Mouse (Mus musculus) liver, embryonic 14.5 days (tissue): ENCODE results near the gene Ankrd52. TPM values are rescaled to one million over a fixed set of nuclear protein-coding genes. Genes with fewer than 3 reads are reported as not detected.

ENCODE experiments used
- ATAC-seq: fragments of 200-750 bp; cut with Nextera tagmentation; 2 replicates; pipeline ENCODE4 v1.8.0; 2017; ENCODE audit warnings: moderate number of reproducible peaks, mild to moderate bottlenecking, moderate library complexity; ENCODE audit not compliant: insufficient read depth
- DNase-seq, 3 experiments: peaks; one replicate each; pipeline ENCODE4 v3.0.0-alpha.2; 2012 to 2013; ENCODE audit warnings: low read depth in 3 of 3, low spot score in 3 of 3
- H3K27ac ChIP-seq: fragments of 300-500 bp; sonication (generic); 2 replicates; pipeline ENCODE4 v1.5.1; 2014; ENCODE audit warnings: moderate library complexity, mild to moderate bottlenecking, control low read depth, inconsistent platforms
- H3K27me3 ChIP-seq: fragments of 300-500 bp; sonication (generic); 2 replicates; pipeline ENCODE4 v1.6.1; 2014; ENCODE audit warnings: mild to moderate bottlenecking, low read length, moderate library complexity; ENCODE audit not compliant: control insufficient read depth, insufficient read depth
- H3K36me3 ChIP-seq: fragments of 300-500 bp; sonication (generic); replicated peaks from 2 replicates; pipeline ENCODE4 v1.6.1; 2014; ENCODE audit warnings: low read depth; ENCODE audit not compliant: control insufficient read depth, insufficient read depth
- H3K4me1 ChIP-seq, 2 experiments: fragments of 200-500 bp in 1 of 2; fragments of 300-500 bp in 1 of 2; sonication (generic) in 1 of 2; replicated peaks; 2 replicates each; pipeline ENCODE4 v1.6.1; 2012 to 2014; ENCODE audit warnings: antibody characterized with exemption in 1 of 2, inconsistent platforms in 1 of 2, low read length in 1 of 2; ENCODE audit not compliant: control insufficient read depth in 2 of 2, insufficient read depth in 2 of 2
- H3K4me2 ChIP-seq: fragments of 300-500 bp; sonication (generic); 2 replicates; pipeline ENCODE4 v1.6.1; 2014; ENCODE audit warnings: low read depth, mild to moderate bottlenecking, control low read depth, moderate library complexity
- H3K4me3 ChIP-seq, 2 experiments: fragments of 200-500 bp in 1 of 2; fragments of 300-500 bp in 1 of 2; sonication (generic) in 1 of 2; 2 replicates each; pipeline ENCODE4 v1.5.1; 2012 to 2014; ENCODE audit warnings: low read depth in 2 of 2, low read length in 2 of 2, mild to moderate bottlenecking in 2 of 2, control low read depth in 1 of 2, inconsistent platforms in 1 of 2, moderate library complexity in 1 of 2; ENCODE audit not compliant: insufficient read depth in 1 of 2
- H3K9ac ChIP-seq: fragments of 300-500 bp; sonication (generic); replicated peaks from 2 replicates; pipeline ENCODE4 v1.6.1; 2014; ENCODE audit warnings: mild to moderate bottlenecking, control low read depth, moderate library complexity
- H3K9me3 ChIP-seq: fragments of 300-500 bp; sonication (generic); 2 replicates; pipeline ENCODE4 v1.6.1; 2016; ENCODE audit warnings: low read length, mixed read lengths; ENCODE audit not compliant: control insufficient read depth
- CTCF ChIP-seq: IDR thresholded peaks from 2 replicates; pipeline ENCODE4 v1.5.1; 2016; ENCODE audit warnings: antibody characterized with exemption, low read depth, control low read depth
- EP300 ChIP-seq: IDR thresholded peaks from 2 replicates; pipeline ENCODE4 v1.6.1; 2016; ENCODE audit warnings: antibody characterized with exemption, low read depth
- WGBS: fragments of 180-500 bp; shearing (Covaris S2); extraction: QIAGEN DNeasy Blood & Tissue Kit; methylation state at CpG from one replicate; pipeline ENCODE4 v1.1.7; 2014; ENCODE audit not compliant: insufficient replicate concordance; 5-methylcytosine and 5-hydroxymethylcytosine counted together
- polyA plus RNA-seq, 2 experiments: library from polyadenylated mRNA; depleted of rRNA in 1 of 2; stranded (reverse) in 1 of 2; unstranded in 1 of 2; fragments of >200 nt; fragmentation: Nextera tagmentation in 1 of 2; extraction: Ambion mirVana in 1 of 2; gene quantifications; 2 replicates each; pipeline versions ENCODE4 v1.2.1 to v1.2.3; 2012 to 2014

Ankrd52 gene
- polyA plus RNA-seq, 2 experiments: 4.3 to 7.4 TPM

DNA sequence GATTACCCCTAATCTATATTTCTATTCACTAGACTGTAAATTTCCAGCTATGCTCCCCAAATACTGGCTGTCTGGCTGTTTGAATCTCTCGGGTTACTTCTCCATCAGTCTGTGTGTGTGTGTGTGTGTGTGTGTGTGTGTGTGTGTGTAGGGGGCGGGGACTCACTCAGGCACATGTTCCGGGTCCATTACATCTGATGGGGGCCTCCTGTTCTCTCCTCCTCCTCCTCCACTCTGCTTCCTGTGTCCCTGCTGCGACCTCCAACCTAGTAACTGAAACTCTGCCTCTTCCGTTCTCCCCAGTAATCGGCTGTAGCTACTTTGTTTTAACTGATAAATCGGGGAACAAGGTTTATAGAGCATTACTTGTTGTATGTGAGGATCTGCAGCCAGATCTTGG, 47.7 kb downstream of the Ankrd52 start:
- Histone ChIP-seq H3K4me3 (no peak overlapping the region), H3K4me2 (no peak overlapping the region), H3K27me3 (no peaks in the 10 kb centered on the region), H3K9me3 (no peaks in the 10 kb centered on the region), H3K27ac (no peak overlapping the region), H3K36me3 (peaks cover 5% of the 10 kb centered on the region), H3K9ac (no peak overlapping the region), H3K4me1 (no peaks in the 10 kb centered on the region)
- 13% methylated on average over 7 of the region's 7 CpGs for WGBS
- TF ChIP-seq CTCF (no peak), EP300 (no peak)
- DNase-seq: no peak
- ATAC-seq: peak; percentile 45; the same call in 1 of the 2 replicates

DNA sequence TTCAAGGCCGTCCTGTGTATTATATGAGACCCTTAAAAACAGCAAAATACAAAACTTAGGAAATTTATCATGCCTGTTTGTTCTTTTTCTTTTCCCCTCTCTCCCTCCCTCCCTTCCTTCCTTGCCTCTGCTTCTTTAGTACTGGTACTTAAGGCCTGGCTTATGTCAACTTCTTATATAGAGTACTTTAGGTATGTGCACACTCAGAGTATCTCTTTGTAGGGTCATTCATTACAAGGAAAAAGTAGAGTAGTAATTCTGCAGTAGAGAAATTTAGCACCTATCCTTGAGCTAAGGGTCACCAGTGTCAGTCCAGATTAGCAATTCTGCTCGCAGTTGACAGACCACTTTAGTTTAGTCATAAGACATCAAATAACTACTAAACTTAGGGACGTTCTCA, 48.3 kb downstream of the Ankrd52 start:
- H3K4me3 ChIP-seq: no peak overlapping the region
- no peak overlapping the region for H3K9ac ChIP-seq
- no peaks in the 10 kb centered on the region for H3K4me1 ChIP-seq
- no peaks in the 10 kb centered on the region for H3K9me3 ChIP-seq
- ATAC-seq (no peak), DNase-seq (no peak)
- 72% methylated on average over 3 of the region's 3 CpGs for WGBS
- H3K27ac ChIP-seq: no peak overlapping the region
- H3K36me3 ChIP-seq: peaks cover 5% of the 10 kb centered on the region
- TF ChIP-seq EP300: no peak
- no peak for TF ChIP-seq CTCF
- H3K27me3 ChIP-seq: no peaks in the 10 kb centered on the region
- H3K4me2 ChIP-seq: no peak overlapping the region

DNA sequence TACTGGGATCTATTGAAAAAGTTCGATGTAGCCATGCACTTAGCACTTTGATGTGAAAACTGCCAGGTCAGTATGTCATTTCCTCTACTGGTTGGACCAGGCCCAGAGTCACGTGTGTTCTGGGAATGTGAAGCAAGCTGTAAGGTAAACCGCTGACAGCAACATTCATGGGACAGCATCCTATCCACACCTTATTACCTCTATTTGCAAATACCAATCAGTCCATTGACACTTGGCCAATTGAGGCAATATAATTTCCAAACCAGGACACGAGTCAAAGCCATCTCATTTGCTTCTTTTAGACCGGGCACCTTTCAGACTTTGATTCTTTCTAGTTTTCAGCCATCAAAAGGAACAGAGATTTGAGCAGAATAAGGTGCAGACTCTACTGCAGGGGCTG, 52.1 kb downstream of the Ankrd52 start:
- ATAC-seq: no peak
- Histone ChIP-seq H3K36me3 (peaks cover 5% of the 10 kb centered on the region), H3K27ac (no peak overlapping the region), H3K4me2 (no peak overlapping the region), H3K9ac (no peak overlapping the region), H3K27me3 (no peaks in the 10 kb centered on the region), H3K4me3 (no peak overlapping the region), H3K9me3 (no peaks in the 10 kb centered on the region), H3K4me1 (no peaks in the 10 kb centered on the region)
- TF ChIP-seq EP300 (no peak), CTCF (no peak)
- no peak for DNase-seq
- 68% methylated on average over 5 of the region's 5 CpGs for WGBS

DNA sequence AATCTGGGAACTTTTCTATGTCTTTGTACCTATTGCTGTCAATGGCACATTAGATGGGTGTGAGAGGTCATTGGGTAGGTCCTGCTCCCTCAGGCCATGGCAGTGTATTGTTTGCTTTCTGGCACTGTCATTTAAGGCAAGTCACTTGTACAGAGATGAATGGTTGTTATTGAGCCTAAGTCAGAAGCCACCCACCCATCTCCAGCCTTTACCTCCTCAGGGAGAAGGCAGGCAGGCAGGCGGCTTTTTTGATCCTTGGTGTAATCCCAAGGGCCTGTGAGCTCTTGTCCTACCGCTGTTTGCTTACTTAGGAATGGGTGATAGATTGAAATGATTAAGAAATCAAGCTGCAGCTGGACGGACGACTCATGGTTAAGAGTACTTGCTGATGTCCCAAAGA, 52.5 kb downstream of the Ankrd52 start:
- H3K4me2 ChIP-seq: no peak overlapping the region
- H3K27me3 ChIP-seq: no peaks in the 10 kb centered on the region
- no peak for TF ChIP-seq EP300
- DNase-seq: no peak
- no peak overlapping the region for H3K4me3 ChIP-seq
- H3K9me3 ChIP-seq: no peaks in the 10 kb centered on the region
- H3K27ac ChIP-seq: no peak overlapping the region
- ATAC-seq: no peak
- no peaks in the 10 kb centered on the region for H3K4me1 ChIP-seq
- no peak overlapping the region for H3K9ac ChIP-seq
- peaks cover 5% of the 10 kb centered on the region for H3K36me3 ChIP-seq
- 73% methylated on average over 4 of the region's 4 CpGs for WGBS

DNA sequence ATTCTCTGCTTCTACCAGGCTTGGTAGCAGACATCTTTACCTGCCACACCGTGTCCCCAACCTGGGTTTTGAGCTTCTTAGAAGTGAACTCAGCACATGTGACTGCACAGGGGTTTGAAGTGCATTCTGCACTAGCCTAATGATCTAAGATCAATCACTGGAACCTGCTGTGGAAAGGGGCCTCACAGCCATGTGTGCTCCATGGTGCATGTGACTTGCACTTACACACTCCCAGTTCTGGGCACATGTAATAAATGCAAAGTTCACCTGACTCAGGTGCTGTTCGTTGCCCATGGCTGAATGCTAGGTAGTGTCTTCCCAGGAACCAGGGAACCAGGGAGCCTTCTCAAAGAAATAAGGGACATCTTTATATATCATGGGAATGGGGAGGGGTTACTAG, 56.5 kb downstream of the Ankrd52 start:
- Histone ChIP-seq H3K4me3 (no peak overlapping the region), H3K36me3 (peaks cover 16% of the 10 kb centered on the region), H3K9me3 (no peaks in the 10 kb centered on the region), H3K27me3 (no peaks in the 10 kb centered on the region), H3K4me1 (no peaks in the 10 kb centered on the region), H3K4me2 (no peak overlapping the region), H3K9ac (no peak overlapping the region), H3K27ac (no peak overlapping the region)
- ATAC-seq (no peak), DNase-seq (no peak)
- 81% methylated on average over 2 of the region's 2 CpGs for WGBS
- TF ChIP-seq CTCF (no peak), EP300 (no peak)
